Mouse (Mus musculus): ENCODE data around the gene Ubd. TPM values are rescaled to one million over a fixed set of nuclear protein-coding genes. Genes with fewer than 3 reads are reported as not detected.
"Not testable (repeated sequence)": the region's sequence is repeated elsewhere in the genome, so short reads cannot be mapped to it uniquely, and the experiment has no call there.

Gene Ubd
- not detected for total RNA-seq (2022)

DNA sequence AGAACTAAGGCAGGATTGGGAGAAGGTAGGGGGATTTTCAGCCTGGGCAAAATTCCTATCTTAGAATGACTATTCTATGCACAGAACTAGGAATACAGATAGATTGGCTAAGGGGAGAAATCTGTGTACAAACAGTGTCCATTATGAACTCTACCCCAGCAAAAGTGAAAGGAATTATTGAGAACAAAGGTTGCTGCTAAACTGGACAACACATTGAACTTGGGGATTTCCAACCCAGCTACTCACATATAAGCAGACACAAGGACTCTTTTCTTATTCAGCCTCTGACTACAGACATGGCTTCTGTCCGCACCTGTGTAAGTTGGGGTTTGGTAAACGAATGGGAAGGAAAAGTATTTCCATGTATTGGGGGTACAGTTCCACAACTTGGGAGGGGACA lies at the start of gene Ubd:
Ubd (plus strand) TSS at position 237 of the 400 bp plus-strand sequence.
- no peak for DNase-seq (ENCODE audit: low spot score in 2 of 2)

DNA sequence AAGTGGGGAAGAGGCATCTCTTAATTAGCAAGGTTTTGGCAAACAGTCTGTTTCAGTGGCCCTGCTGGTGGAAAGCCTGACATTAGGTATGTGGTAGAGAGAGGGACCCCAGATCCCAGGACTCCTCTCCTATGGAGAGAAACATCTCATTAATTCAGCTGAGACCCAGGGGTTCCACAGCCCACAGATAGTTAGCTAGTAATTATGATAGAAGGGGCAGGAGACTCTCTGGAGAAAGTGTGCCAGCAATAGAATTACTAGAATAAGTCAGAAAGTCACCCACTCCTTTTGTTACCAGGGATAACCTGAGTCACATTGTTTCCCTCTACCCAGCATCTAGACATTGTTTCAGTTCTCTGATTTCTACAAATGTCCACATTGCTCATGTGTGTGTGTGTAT lies 32.3 kb upstream of the Ubd start, which contains the start of gene Olfr93:
Olfr93 (minus strand) TSS at position 101 of the 400 bp plus-strand sequence.
- no peak for DNase-seq (ENCODE audit: low spot score in 2 of 2)

DNA sequence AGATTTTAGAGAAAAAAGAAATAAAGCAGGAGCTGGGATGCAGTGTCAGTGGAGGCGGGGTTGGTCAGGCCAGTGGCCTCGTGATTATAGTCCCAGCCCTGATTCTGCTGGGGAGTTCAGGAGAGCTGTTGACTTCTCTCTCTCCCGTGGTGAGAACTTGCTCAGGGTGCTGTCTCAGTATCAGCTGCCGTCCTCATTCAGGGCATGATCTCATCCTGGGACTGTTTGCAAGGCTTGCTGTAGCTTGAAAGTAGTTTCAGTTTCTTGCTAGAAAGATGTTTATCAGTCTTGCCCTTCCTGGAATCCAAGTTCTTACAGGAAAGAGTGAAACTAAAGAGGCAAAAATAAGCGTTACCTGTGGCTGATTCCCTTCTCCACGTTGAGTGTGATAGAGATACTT lies 8.2 kb upstream of the Ubd start:
- DNase-seq (ENCODE audit: low spot score in 2 of 2): no peak

GRCm38 (mm10) chr17:37190711-37191110 lies 3.0 kb upstream of the Ubd start:
- no peak for DNase-seq (ENCODE audit: low spot score in 2 of 2)

DNA sequence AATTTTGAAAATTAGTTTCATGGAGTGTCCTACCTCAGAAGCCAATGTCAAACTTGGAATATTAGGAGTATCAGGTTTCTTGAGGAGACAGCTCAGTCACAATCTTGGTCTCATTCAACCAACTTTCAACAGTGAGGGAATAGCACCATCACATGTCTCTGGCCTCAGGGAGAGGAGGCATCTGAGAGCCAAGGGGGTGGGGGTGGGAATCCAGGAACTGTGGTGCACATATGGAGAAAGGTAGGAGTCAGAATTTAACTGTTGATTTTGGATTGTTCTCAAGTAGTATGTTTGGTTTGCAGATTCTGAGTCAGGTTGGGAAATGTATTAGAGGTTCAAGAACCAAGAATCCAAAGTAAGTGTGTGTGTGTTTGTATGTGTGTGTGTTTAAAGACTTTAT lies 660 bp upstream of the Ubd start:
- no peak for DNase-seq (ENCODE audit: low spot score in 2 of 2)

DNA sequence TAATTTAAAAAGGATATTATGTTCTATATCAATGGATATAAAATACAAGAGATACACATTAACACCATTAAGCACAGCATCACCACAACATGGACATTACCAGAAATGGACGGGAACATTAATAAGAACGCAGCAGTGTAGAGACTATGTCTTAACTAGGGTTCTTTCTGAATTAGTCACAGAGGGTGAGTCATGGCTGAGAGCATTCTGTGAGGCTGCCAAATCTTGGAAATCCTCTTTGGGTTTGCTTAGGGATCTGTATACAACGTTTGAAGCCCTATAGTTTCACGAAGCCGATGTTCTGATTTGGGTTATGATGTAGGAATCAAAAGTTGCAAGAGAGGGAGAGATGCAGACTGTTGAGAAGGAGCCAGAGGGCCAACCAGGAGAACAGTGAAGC lies 1.1 kb downstream of the Ubd start:
- DNase-seq (ENCODE audit: low spot score in 2 of 2): no peak

- no peak for DNase-seq (ENCODE audit: low spot score in 2 of 2)
Measured at GRCm38 (mm10) chr17:37196845-37197724, 3.4 kb downstream of the Ubd start.

- no peak for DNase-seq (ENCODE audit: low spot score in 2 of 2)
Measured at GRCm38 (mm10) chr17:37200894-37201293, 7.2 kb downstream of the Ubd start, which contains the start of gene Olfr94. Gene Olfr94, minus strand, starts transcription at chr17:37200994.

GRCm38 (mm10) chr17:37203206-37203916 lies 9.7 kb downstream of the Ubd start:
- DNase-seq (ENCODE audit: low spot score in 2 of 2): peak; percentile 50 to 53

DNA sequence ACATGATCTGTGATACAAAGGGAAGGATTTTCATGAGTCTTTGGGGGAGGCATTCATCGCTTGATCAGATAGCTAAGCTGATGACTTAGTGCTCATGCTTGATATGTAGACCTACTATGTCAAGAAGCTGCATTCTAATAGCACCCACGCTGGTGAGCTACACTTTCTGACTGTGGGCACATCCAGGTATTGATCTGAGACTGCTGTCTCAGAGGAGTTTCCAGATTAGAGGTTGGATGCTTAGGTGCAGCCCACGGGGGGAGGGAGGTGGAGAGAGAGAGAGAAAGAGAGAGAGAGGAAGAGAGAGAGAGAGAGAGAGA lies 10.2 kb downstream of the Ubd start:
- DNase-seq (ENCODE audit: low spot score in 2 of 2): no peak

DNA sequence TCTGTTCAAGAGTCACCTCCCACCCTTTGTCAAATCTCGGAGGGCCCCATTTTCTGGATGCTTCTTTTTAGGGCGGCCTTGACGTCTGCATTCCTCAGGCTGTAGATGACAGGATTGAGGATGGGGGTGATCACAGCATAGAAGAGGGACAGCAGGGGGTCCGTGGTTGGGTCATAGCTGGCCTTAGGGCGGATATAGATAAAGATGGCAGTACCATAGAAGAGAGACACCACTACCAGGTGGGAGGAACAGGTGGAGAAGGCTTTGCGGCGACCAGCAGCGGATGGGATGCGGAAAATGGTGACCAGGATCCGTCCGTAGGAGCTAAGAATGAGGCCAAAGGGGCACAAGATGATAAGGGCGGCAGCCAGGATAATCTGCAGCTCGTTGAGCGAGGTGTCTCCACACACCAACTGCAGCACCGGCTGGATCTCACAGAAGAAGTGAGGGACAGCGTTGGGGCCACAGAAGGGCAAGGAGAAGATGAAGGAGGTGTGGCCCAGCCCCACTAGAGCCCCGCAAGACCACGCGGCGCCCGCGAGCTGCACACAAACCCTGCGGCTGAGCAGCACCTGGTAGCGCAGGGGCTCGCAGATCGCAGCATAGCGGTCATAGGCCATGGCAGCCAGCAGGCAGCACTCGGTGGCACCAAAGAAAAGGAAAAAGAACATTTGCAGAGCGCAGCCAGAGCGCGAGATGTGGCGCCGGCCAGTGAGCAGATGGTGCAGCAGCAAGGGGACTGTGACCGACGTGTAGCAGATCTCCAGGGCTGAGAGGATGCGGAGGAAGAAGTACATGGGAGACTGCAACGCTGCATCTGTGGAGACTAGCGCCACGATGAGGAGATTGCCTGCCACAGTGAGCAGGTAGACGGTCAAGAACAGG lies 17.4 kb downstream of the Ubd start:
- DNase-seq (ENCODE audit: low spot score in 2 of 2): no peak

DNA sequence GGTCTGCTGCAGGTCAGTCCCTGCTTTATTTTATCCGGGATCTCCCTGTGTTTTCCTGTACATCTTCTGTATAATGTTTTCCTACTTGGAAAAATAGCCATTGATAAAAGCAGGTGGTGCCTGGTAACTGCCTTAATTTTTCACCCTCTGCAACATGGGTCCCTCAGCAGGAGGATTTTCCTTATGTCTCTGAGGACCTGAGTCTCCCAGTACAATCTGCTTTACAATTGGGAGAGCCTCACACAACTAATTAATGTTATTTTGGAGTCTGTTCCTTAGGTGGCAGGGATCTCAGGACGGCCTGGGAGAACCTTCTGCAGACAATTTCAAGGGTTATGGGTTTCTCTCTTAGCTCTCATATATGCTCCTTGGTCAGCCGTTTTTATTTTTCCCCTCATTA lies 19.3 kb downstream of the Ubd start, which contains the start of gene Olfr95:
Olfr95 (minus strand) TSS at position 101 of the 400 bp plus-strand sequence.
- no peak for DNase-seq (ENCODE audit: low spot score in 2 of 2)

DNA sequence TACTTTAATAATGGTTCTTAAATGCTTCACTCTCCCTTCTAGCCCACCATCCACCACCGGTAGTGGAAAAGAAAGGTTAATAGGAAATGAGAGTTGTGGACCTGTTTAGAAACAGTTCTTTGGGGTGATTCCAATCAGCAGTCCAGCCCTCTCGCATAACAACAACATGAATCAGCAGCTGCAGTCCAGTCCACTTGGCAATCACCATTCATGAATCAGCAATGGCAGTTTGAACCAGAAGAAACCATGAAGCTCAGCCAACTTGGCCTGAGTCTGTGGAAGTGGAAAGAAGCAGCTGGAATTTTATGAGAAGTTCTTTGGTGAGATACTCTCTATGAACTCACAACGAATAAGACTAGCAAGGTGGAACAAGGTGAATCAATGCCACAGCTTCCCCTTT lies 24.8 kb downstream of the Ubd start:
- DNase-seq (ENCODE audit: low spot score in 2 of 2): peak; percentile 20 to 33

DNA sequence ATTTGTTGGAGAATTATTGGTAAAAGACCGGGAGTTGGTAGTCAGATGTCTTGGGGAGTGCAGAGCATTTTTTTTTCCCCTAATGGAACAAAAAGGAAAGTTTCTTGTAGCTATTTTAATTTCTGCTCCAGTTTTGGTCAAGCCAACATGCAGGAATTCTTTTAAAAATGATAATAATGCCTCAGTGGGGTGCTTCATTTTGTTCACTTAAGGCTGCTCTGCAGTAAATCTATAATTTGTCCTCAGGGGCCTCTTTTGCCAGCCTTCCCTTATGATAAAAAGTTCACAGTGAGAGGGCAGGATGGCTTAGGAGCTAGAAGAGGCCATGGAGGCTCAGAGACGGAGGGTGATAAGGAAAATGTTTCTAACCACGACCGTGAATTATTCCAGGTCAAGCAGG lies 26.2 kb downstream of the Ubd start, which contains the start of gene Olfr96:
Olfr96 (plus strand) TSS at position 301 of the 400 bp plus-strand sequence.
- DNase-seq (ENCODE audit: low spot score in 2 of 2): no peak

DNA sequence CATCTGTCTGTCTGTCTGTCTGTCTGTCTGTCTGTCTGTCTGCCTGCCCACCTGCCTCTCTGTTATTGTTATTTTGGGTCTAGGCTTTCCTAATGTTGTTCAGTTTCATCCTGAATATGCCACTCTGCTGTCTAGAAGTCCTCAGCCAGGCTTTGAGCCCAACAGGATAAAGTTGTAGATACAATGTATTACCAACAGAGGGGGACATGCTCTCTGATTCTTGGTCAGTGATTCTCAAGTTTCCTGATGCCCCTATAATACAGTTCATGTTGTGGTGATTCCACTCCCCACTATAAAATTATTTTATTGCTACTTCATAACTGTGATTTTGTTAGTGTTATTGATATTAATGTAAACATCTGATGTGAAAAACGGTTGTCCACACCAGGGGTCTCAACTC lies 28.2 kb downstream of the Ubd start:
- no peak for DNase-seq (ENCODE audit: low spot score in 2 of 2)

- DNase-seq (ENCODE audit: low spot score in 2 of 2): not testable (repeated sequence)
Measured at GRCm38 (mm10) chr17:37237230-37237629, 43.5 kb downstream of the Ubd start, which contains the start of gene Olfr97. Gene Olfr97, minus strand, starts transcription at chr17:37237330.

DNA sequence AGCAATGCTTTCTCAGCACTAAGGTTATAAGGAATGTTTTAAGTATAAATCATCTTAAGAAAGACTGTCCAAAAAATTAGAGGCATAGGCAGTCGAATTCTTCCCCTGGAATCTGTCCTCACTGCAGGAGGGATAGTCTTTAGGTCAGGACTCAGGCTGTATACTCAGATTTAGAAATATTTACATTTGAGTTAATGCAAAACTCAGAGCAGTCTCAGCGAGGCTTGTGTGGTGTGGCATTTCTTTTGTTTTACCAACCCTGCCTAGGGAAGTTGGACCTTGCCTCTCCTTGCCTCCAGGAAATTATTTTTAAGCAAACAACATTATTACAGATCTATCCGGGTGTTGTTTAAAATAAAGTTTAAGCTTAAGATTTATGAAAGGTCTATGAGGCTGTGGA lies 48.5 kb downstream of the Ubd start:
- DNase-seq (ENCODE audit: low spot score in 2 of 2): no peak
